Mouse (Mus musculus) neural tube, embryonic 11.5 days (tissue): ENCODE measurements around the gene Ttc28. TPM values are rescaled to one million over a fixed set of nuclear protein-coding genes. Genes with fewer than 3 reads are reported as not detected.

Experiments used
- ATAC-seq: fragments of 200-750 bp; cut with Nextera tagmentation; 2 replicates; pipeline ENCODE4 v1.8.0; 2017; ENCODE audit warnings: moderate number of reproducible peaks, mild to moderate bottlenecking, moderate TSS enrichment, moderate library complexity; ENCODE audit not compliant: insufficient read depth, low FRiP score, low TSS enrichment
- DNase-seq: peaks from one replicate; pipeline ENCODE4 v3.0.0-alpha.2; 2015; ENCODE audit warnings: low spot score
- H3K27ac ChIP-seq: fragments of 300-500 bp; sonication (generic); 2 replicates; pipeline ENCODE4 v1.5.1; 2014; ENCODE audit warnings: low read depth, mild to moderate bottlenecking, low read length
- H3K27me3 ChIP-seq: fragments of 300-500 bp; sonication (generic); 2 replicates; pipeline ENCODE4 v1.6.1; 2014; ENCODE audit warnings: mild to moderate bottlenecking, low read length, mixed read lengths; ENCODE audit not compliant: control insufficient read depth, insufficient read depth
- H3K36me3 ChIP-seq: fragments of 300-500 bp; sonication (generic); 2 replicates; pipeline ENCODE4 v1.6.1; 2014; ENCODE audit warnings: mild to moderate bottlenecking, low read length, moderate library complexity, mixed read lengths; ENCODE audit not compliant: control insufficient read depth, insufficient read depth
- H3K4me1 ChIP-seq: fragments of 300-500 bp; sonication (generic); 2 replicates; pipeline ENCODE4 v1.6.1; 2014; ENCODE audit warnings: low read length, mixed read lengths; ENCODE audit not compliant: control insufficient read depth, insufficient read depth
- H3K4me2 ChIP-seq: fragments of 300-500 bp; sonication (generic); 2 replicates; pipeline ENCODE4 v1.6.1; 2014; ENCODE audit warnings: low read depth, mild to moderate bottlenecking, moderate library complexity
- H3K4me3 ChIP-seq: fragments of 300-500 bp; sonication (generic); 2 replicates; pipeline ENCODE4 v1.5.1; 2014; ENCODE audit warnings: low read depth, low read length
- H3K9ac ChIP-seq: fragments of 300-500 bp; sonication (generic); 2 replicates; pipeline ENCODE4 v1.6.1; 2014; ENCODE audit warnings: mild to moderate bottlenecking, low read length
- H3K9me3 ChIP-seq: fragments of 300-500 bp; sonication (generic); 2 replicates; pipeline ENCODE4 v1.6.1; 2016; ENCODE audit warnings: low read length; ENCODE audit not compliant: control insufficient read depth
- WGBS: fragments of 180-500 bp; shearing (Covaris S2); extraction: QIAGEN DNeasy Blood & Tissue Kit; methylation state at CpG from one replicate; pipeline ENCODE4 v1.1.7; 2014; 5-methylcytosine and 5-hydroxymethylcytosine counted together
- polyA plus RNA-seq: library from polyadenylated mRNA; unstranded; fragments of >200 nt; fragmentation: Nextera tagmentation; extraction: Ambion mirVana; gene quantifications from 2 replicates; pipeline ENCODE4 v1.2.1, GENCODE M21; 2014

Ttc28 gene
- polyA plus RNA-seq, 1 experiment from 2014 or later = 16.1 TPM

DNA sequence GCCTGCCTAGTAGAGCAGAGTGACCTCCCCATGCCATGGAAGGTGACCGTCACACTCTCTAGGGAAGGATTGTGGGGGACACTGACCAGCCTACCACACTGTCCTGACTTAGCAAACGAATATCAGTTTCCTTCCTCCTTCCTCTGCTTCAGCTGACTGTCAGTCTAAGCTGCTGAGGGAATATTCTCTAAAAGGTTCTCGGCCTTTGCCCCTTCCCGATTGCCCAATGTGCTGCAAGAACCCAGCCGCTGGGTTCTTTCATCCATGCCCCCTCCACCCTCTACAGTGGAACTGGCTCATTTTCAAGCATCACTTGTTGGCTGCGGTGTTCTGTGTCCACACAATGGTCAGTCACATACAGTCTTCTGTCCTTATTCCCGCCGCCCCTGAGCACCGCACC, 312.4 kb downstream of the Ttc28 start:
- no peaks in the 10 kb centered on the region for H3K9me3 ChIP-seq
- DNase-seq (no peak), ATAC-seq (no peak)
- no peaks in the 10 kb centered on the region for H3K36me3 ChIP-seq
- no peak overlapping the region for H3K4me3 ChIP-seq
- no peak overlapping the region for H3K4me2 ChIP-seq
- H3K9ac ChIP-seq = no peak overlapping the region
- no peak overlapping the region for H3K27ac ChIP-seq
- 90% methylated on average over 9 of the region's 9 CpGs for WGBS
- no peaks in the 10 kb centered on the region for H3K27me3 ChIP-seq
- H3K4me1 ChIP-seq = peaks cover 11% of the 10 kb centered on the region

GRCm38 (mm10) chr5:111194829-111195228, 315.2 kb downstream of the Ttc28 start:
- H3K4me2 ChIP-seq = no peak overlapping the region
- H3K9ac ChIP-seq = no peak overlapping the region
- H3K4me3 ChIP-seq = no peak overlapping the region
- ATAC-seq (no peak), DNase-seq (peak; percentile 7)
- no peaks in the 10 kb centered on the region for H3K27me3 ChIP-seq
- H3K4me1 ChIP-seq = peaks cover 15% of the 10 kb centered on the region
- H3K36me3 ChIP-seq = no peaks in the 10 kb centered on the region
- H3K9me3 ChIP-seq = no peaks in the 10 kb centered on the region
- no peak overlapping the region for H3K27ac ChIP-seq
- 60% methylated on average over 2 of the region's 2 CpGs for WGBS

DNA sequence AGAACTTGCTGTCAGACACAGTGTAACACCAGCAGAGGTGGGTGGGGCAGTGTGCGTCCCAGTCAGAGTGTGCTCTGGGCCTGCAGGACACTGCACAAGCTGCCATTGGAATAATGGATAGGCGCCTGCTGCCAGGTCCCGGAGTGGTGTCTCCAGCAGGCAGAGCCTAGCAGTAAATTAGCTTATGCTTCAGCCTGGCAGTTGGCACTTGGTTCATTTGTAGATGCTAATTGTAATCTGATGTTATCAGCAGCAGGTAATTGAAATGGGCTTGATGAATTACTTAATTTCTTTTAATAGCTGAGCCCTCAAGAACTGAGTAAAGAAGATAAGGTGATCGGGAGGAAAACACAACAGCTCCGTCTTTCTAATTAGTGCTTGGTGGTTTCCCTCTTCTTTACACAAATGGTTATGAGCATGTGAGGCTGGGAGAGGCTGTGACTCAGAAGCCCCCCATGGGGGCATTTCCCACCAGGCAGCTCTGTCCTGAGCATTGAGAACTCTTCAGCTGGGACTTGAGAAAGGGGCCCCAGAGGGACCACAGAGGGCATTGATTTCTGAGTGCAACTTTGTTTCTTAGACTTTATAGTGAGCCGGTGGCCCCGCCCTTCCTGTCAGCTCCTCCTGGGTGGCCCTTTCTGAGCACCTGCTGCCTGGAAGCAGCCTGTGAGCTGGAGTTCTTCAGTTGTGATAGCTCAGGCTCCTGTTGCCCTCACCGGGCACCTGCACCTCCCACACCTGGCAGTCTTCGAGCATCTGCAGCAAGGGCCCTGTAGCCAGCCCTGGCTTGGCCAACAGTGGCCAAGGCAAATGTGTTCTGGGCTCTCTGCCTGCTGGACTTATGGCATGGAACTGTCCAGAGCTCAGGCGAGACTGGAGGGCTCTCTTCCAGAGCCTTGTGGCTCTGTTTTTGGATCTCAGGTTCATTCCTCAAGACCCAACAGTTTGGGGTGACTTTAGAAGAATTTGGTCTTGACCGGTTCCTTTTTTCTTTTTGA, 316.2 kb downstream of the Ttc28 start:
- H3K9me3 ChIP-seq = no peaks in the 10 kb centered on the region
- no peak overlapping the region for H3K4me2 ChIP-seq
- no peak overlapping the region for H3K4me3 ChIP-seq
- no peak overlapping the region for H3K9ac ChIP-seq
- ATAC-seq (peak; percentile 58; the same call in 1 of the 2 replicates), DNase-seq (peak; percentile 15)
- WGBS = 45% methylated on average over 11 of the region's 11 CpGs
- no peaks in the 10 kb centered on the region for H3K27me3 ChIP-seq
- H3K27ac ChIP-seq = no peak overlapping the region
- H3K36me3 ChIP-seq = no peaks in the 10 kb centered on the region
- peaks cover 23% of the 10 kb centered on the region for H3K4me1 ChIP-seq

- no peaks in the 10 kb centered on the region for H3K9me3 ChIP-seq
- ATAC-seq (no peak), DNase-seq (peak; percentile 8)
- no peaks in the 10 kb centered on the region for H3K27me3 ChIP-seq
- WGBS = 87% methylated on average over 15 of the region's 15 CpGs
- H3K4me2 ChIP-seq = no peak overlapping the region
- H3K4me3 ChIP-seq = no peak overlapping the region
- no peak overlapping the region for H3K9ac ChIP-seq
- H3K36me3 ChIP-seq = no peaks in the 10 kb centered on the region
- H3K4me1 ChIP-seq = peaks cover 31% of the 10 kb centered on the region
- no peak overlapping the region for H3K27ac ChIP-seq
Observed at GRCm38 (mm10) chr5:111197727-111198126, 318.1 kb downstream of the Ttc28 start.

GRCm38 (mm10) chr5:111200167-111200840, 320.7 kb downstream of the Ttc28 start:
- Histone ChIP-seq H3K4me2 (no peak overlapping the region), H3K9ac (no peak overlapping the region), H3K4me1 (peaks cover 45% of the 10 kb centered on the region), H3K27me3 (no peaks in the 10 kb centered on the region), H3K27ac (0 out of 2 replicates have a peak overlapping the region, but pooled peaks have one; percentile 42), H3K9me3 (no peaks in the 10 kb centered on the region), H3K4me3 (no peak overlapping the region), H3K36me3 (no peaks in the 10 kb centered on the region)
- ATAC-seq (0 out of 2 replicates have a peak, but pooled peaks have one; percentile 31), DNase-seq (peak; percentile 17)
- 25% methylated on average over 14 of the region's 15 CpGs for WGBS

DNA sequence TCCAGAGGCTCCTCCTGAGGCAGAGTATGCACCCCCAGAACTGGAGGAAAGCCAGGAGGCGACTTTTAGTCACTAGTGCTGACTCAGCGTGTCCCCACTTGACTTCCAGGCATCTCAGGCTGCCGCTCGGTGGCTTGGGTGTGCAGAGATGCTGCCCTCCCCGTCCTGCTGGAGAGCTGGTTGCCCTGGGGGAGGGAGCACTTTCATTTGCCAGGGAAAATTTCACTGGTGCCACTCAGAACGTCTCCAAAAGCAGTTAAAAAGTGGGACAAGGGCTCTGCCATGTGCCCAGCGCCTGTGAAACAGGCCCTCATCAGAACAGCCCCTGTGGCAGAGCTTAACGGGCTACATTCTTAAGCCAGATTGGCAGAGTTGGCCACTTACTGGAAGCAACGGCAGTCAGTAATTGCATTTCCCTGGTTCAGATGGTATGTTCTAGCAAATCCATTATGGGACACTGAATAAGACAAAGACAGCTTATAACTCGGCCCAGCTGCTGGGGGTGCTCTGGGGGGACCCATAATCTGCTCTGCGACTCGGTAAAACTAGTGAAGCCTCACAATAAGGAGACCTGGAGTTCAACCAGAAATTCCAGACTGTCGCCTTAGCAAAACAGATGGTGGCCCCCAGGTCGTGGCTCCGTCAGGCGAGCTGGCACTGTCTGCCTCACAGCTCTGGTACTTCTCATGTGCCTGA, 321.5 kb downstream of the Ttc28 start:
- DNase-seq = peak; percentile 11
- Histone ChIP-seq H3K9ac (0 out of 2 replicates have a peak overlapping the region, but pooled peaks have one; percentile 7), H3K27ac (no peak overlapping the region), H3K27me3 (no peaks in the 10 kb centered on the region), H3K4me1 (peaks cover 44% of the 10 kb centered on the region), H3K9me3 (no peaks in the 10 kb centered on the region), H3K36me3 (no peaks in the 10 kb centered on the region), H3K4me2 (no peak overlapping the region), H3K4me3 (no peak overlapping the region)
- 40% methylated on average over 16 of the region's 16 CpGs for WGBS
- ATAC-seq = no peak

DNA sequence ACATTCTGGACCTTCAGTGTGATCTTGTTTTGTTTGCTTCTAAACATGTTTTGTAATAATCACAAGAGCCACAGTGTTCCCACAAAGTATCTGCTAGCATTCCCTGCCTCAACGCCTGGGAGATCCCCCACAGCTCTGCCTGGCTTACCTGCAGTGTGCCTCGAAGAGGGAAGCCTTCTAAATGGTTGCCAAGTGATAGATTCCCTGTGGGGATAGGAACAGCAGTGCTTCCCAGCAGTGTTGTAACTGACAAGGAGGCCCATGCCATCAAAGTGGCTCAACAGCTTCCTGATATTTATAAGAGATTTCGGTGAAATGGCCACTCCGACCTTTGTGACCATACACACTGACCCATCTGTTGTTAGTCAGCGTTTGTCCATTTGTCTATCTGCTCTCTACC, 324.6 kb downstream of the Ttc28 start:
- ATAC-seq = no peak
- no peak for DNase-seq
- H3K9ac ChIP-seq = no peak overlapping the region
- no peak overlapping the region for H3K4me3 ChIP-seq
- H3K36me3 ChIP-seq = no peaks in the 10 kb centered on the region
- H3K9me3 ChIP-seq = no peaks in the 10 kb centered on the region
- no peaks in the 10 kb centered on the region for H3K27me3 ChIP-seq
- H3K4me1 ChIP-seq = peaks cover 52% of the 10 kb centered on the region
- H3K27ac ChIP-seq = no peak overlapping the region
- WGBS = 64% methylated on average over 5 of the region's 5 CpGs
- H3K4me2 ChIP-seq = no peak overlapping the region

GRCm38 (mm10) chr5:111204976-111205586, 325.5 kb downstream of the Ttc28 start:
- WGBS = 25% methylated on average over 4 of the region's 4 CpGs
- no peak overlapping the region for H3K4me2 ChIP-seq
- no peak overlapping the region for H3K4me3 ChIP-seq
- DNase-seq (no peak), ATAC-seq (no peak)
- no peaks in the 10 kb centered on the region for H3K9me3 ChIP-seq
- H3K4me1 ChIP-seq = peaks cover 45% of the 10 kb centered on the region
- H3K9ac ChIP-seq = no peak overlapping the region
- H3K36me3 ChIP-seq = no peaks in the 10 kb centered on the region
- H3K27me3 ChIP-seq = no peaks in the 10 kb centered on the region
- no peak overlapping the region for H3K27ac ChIP-seq
